Mouse (Mus musculus) kidney, adult 18-20 months (tissue): ENCODE results near the gene Slc38a9.

Experiments
- DNase-seq: peaks from one replicate; pipeline ENCODE4 v3.0.0; 2021

Gene Slc38a9

GRCm38 (mm10) chr13:112772252-112772651 lies 111.7 kb downstream of the Slc38a9 start:
- DNase-seq = no peak

GRCm38 (mm10) chr13:112772861-112773260 lies 112.3 kb downstream of the Slc38a9 start:
- DNase-seq = no peak

GRCm38 (mm10) chr13:112773991-112774675 lies 113.6 kb downstream of the Slc38a9 start:
- DNase-seq = no peak

GRCm38 (mm10) chr13:112775856-112776255 lies 115.3 kb downstream of the Slc38a9 start:
- peak; percentile 34 for DNase-seq

- DNase-seq = no peak
Measured at GRCm38 (mm10) chr13:112778407-112778806, 117.9 kb downstream of the Slc38a9 start.

GRCm38 (mm10) chr13:112785305-112785704 lies 124.8 kb downstream of the Slc38a9 start:
- DNase-seq = no peak

- DNase-seq = no peak
Measured at GRCm38 (mm10) chr13:112786142-112786541, 125.6 kb downstream of the Slc38a9 start.

- no peak for DNase-seq
Measured at GRCm38 (mm10) chr13:112786942-112787533, 126.5 kb downstream of the Slc38a9 start.
